Mouse (Mus musculus): ENCODE results near the gene B3gnt7.

- TF ChIP-seq CTCF (IDR thresholded peaks at IDR 0.05; ENCODE audit: borderline replicate concordance, extremely low read depth, insufficient read depth, insufficient read length) (no peak), POLR2A (IDR thresholded peaks at IDR 0.05; ENCODE audit: borderline replicate concordance, extremely low read depth, insufficient read depth, insufficient read length, poor library complexity, severe bottlenecking) (no peak)
Observed at GRCm38 (mm10) chr1:86284101-86284500, 18.5 kb upstream of the B3gnt7 start.

Data from brain, embryonic 14.5 days (tissue).